Mouse (Mus musculus): ENCODE data around the gene Chrnb1.

GRCm38 (mm10) chr11:69789431-69789830, 6.3 kb downstream of the Chrnb1 start:
- TF ChIP-seq POLR2A (IDR thresholded peaks at IDR 0.05; ENCODE audit: insufficient read depth, low read depth, low read length) (no peak), CTCF (IDR thresholded peaks at IDR 0.05; ENCODE audit: insufficient read depth, low read depth, low read length) (no peak)

All from olfactory bulb, adult 2 months (tissue).